In the genomic region with DNA sequence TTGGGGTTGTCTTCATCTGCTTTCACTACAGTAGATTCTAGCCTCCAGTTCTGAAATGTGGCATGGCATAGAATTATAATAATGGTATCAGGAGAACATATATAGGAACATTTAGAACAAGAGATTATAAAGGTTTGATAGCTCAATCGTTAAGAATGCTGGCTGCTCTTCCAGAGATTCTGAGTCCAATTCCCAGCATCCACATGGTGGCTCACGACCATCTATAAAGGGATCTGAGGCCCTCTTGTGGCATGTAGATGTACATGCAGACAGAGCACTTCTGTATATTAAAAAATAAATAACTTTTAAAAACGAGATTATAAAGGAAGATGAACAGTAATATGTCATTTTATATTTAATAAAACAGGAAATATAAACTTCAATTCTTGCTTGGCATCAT, we compare ENCODE assay signal across 13 mouse cellular contexts. TPM values are rescaled to one million over a fixed set of nuclear protein-coding genes. Genes with fewer than 3 reads are reported as not detected.
DNase-seq lines count a peak whose midpoint lies in the region; ATAC-seq and TF ChIP-seq lines count a peak whose summit lies in the region.
"Had no signal": no experiment of that assay in that cellular context is flagged by ENCODE, and none has a peak within 500 bp of the region (broad histone marks: within the 10 kb centered on the region; RNA-seq: fewer than 3 reads in every experiment).

No protein-coding gene starts in this region.

- H3K27ac ChIP-seq in heart, postnatal 0 days (ENCODE audit: low read depth): no peak overlapping the region
- no peak overlapping the region for H3K27ac ChIP-seq in midbrain, embryonic 11.5 days (ENCODE audit: low read depth, low read length)
- no peak overlapping the region for H3K27ac ChIP-seq in midbrain, embryonic 10.5 days (replicated peaks)
- H3K27ac ChIP-seq: kidney, embryonic 15.5 days; lung, embryonic 15.5 days; stomach, embryonic 15.5 days had no signal

- H3K4me1 ChIP-seq in heart, postnatal 0 days (ENCODE audit: control insufficient read depth, insufficient read depth): 0 out of 2 replicates have a peak, but pooled peaks cover 5% of the 10 kb centered on the region
- no peaks in the 10 kb centered on the region for H3K4me1 ChIP-seq in midbrain, embryonic 11.5 days (ENCODE audit: control insufficient read depth, insufficient read depth, low read length)
- peaks cover 7% of the 10 kb centered on the region; the same call in 1 of the 2 replicates for H3K4me1 ChIP-seq in midbrain, embryonic 10.5 days
- H3K4me1 ChIP-seq: lung, embryonic 15.5 days; stomach, embryonic 15.5 days had no signal

- TF ChIP-seq CTCF in heart, postnatal 0 days (IDR thresholded peaks at IDR 0.05; ENCODE audit: low read depth): peak; percentile 19; the same call in 1 of the 2 replicates

- 0 out of 2 replicates have a peak, but pooled peaks cover 2% of the 10 kb centered on the region for H3K9me3 ChIP-seq in heart, postnatal 0 days (replicated peaks; ENCODE audit: control insufficient read depth, low read length)
- H3K9me3 ChIP-seq in midbrain, embryonic 11.5 days (ENCODE audit: control insufficient read depth, low read length): no peaks in the 10 kb centered on the region
- H3K9me3 ChIP-seq in midbrain, embryonic 10.5 days (replicated peaks): no peaks in the 10 kb centered on the region
- H3K9me3 ChIP-seq: kidney, embryonic 15.5 days; lung, embryonic 15.5 days; stomach, embryonic 15.5 days had no signal

- no peaks in the 10 kb centered on the region for H3K27me3 ChIP-seq in heart, postnatal 0 days (ENCODE audit: control insufficient read depth, insufficient read depth, low read length)
- no peaks in the 10 kb centered on the region for H3K27me3 ChIP-seq in midbrain, embryonic 11.5 days (ENCODE audit: control insufficient read depth, insufficient read depth, low read length)
- no peaks in the 10 kb centered on the region for H3K27me3 ChIP-seq in midbrain, embryonic 10.5 days (ENCODE audit: low read depth, poor library complexity, severe bottlenecking)
- H3K27me3 ChIP-seq: kidney, embryonic 15.5 days; lung, embryonic 15.5 days; stomach, embryonic 15.5 days had no signal

- no peak for ATAC-seq in heart, postnatal 0 days (ENCODE audit: insufficient read depth, low read depth)
- no peak for ATAC-seq in midbrain, embryonic 11.5 days (ENCODE audit: low FRiP score)
- ATAC-seq in activated CD4-positive, CD25-positive, alpha-beta regulatory T cell, adult 4 months: peak; percentile 78
- peak; percentile 55; the same call in 1 of the 2 replicates for ATAC-seq in neutrophil, adult 5-6 weeks (ENCODE audit: extremely low read depth, insufficient number of reproducible peaks, low FRiP score, poor library complexity, severe bottlenecking)
- ATAC-seq in monocyte, adult 5-6 weeks (replicated peaks; ENCODE audit: insufficient number of reproducible peaks, low FRiP score, low TSS enrichment, poor library complexity, severe bottlenecking): no peak

- no peak overlapping the region for H3K4me3 ChIP-seq in heart, postnatal 0 days (ENCODE audit: low read depth, low read length)
- no peak overlapping the region for H3K4me3 ChIP-seq in midbrain, embryonic 11.5 days (ENCODE audit: low read depth, low read length)
- no peak overlapping the region for H3K4me3 ChIP-seq in midbrain, embryonic 10.5 days
- H3K4me3 ChIP-seq: kidney, embryonic 15.5 days; lung, embryonic 15.5 days; stomach, embryonic 15.5 days had no signal

- no peak overlapping the region for H3K9ac ChIP-seq in heart, postnatal 0 days (replicated peaks; ENCODE audit: low read depth, low read length)
- no peak overlapping the region for H3K9ac ChIP-seq in midbrain, embryonic 11.5 days (ENCODE audit: low read length)
- H3K9ac ChIP-seq: kidney, embryonic 15.5 days; lung, embryonic 15.5 days; stomach, embryonic 15.5 days had no signal

- no peak for TF ChIP-seq EP300 in heart, postnatal 0 days (IDR thresholded peaks at IDR 0.05; ENCODE audit: low read depth)

- H3K36me3 ChIP-seq in heart, postnatal 0 days (replicated peaks; ENCODE audit: control insufficient read depth, insufficient read depth, low read length): no peaks in the 10 kb centered on the region
- no peaks in the 10 kb centered on the region for H3K36me3 ChIP-seq in midbrain, embryonic 11.5 days (ENCODE audit: control insufficient read depth, insufficient read depth, low read length)
- peaks cover 7% of the 10 kb centered on the region; the same call in 1 of the 2 replicates for H3K36me3 ChIP-seq in midbrain, embryonic 10.5 days
- H3K36me3 ChIP-seq: kidney, embryonic 15.5 days; lung, embryonic 15.5 days; stomach, embryonic 15.5 days had no signal

- DNase-seq in heart, postnatal 0 days (ENCODE audit: low spot score): no peak
- no peak for DNase-seq in heart, adult 9 months (ENCODE audit: low spot score in 2 of 2)
- peak; percentile 66 for DNase-seq in midbrain, embryonic 11.5 days (ENCODE audit: low spot score, missing footprints)
- DNase-seq in midbrain, embryonic 10.5 days (ENCODE audit: low spot score): no peak
- DNase-seq in natural killer cell, adult 2 months (ENCODE audit: low spot score in 2 of 2): no peak
- DNase-seq: cerebellum, postnatal 14 days; gastrocnemius, postnatal 10 days had no signal

- WGBS in heart, postnatal 0 days: 41% methylated on average over 3 of the region's 3 CpGs
- WGBS in midbrain, embryonic 11.5 days: 46% methylated on average over 3 of the region's 3 CpGs
- 65% methylated on average over 3 of the region's 3 CpGs for WGBS in midbrain, embryonic 10.5 days

- no peak overlapping the region for H3K4me2 ChIP-seq in heart, postnatal 0 days (ENCODE audit: low read depth, low read length)
- H3K4me2 ChIP-seq in midbrain, embryonic 11.5 days: no peak overlapping the region
- H3K4me2 ChIP-seq: kidney, embryonic 15.5 days; lung, embryonic 15.5 days; stomach, embryonic 15.5 days had no signal

RNA-seq across cellular contexts. Expression of a gene that starts 19.2 kb away (rescaled TPM):
- 33.7 and 44.8 TPM in 2 replicates for total RNA-seq in heart, postnatal 0 days (2014; rRNA removed; ENCODE audit: low replicate concordance)
- 18.3 and 18.6 TPM in 2 replicates for polyA plus RNA-seq in heart, postnatal 0 days (2015; fragmentation: Nextera tagmentation; extraction: Ambion mirVana)
- polyA plus RNA-seq in midbrain, embryonic 11.5 days (2014; fragmentation: Nextera tagmentation; extraction: Ambion mirVana): 19.4 and 19.6 TPM in 2 replicates
- 20.0 and 20.7 TPM in 2 replicates for polyA plus RNA-seq in midbrain, embryonic 10.5 days (2016; fragmentation: Nextera tagmentation; extraction: Ambion mirVana)
- 10 to 100 TPM; 16.3 to 22.9 TPM for polyA plus RNA-seq in activated CD4-positive, CD25-positive, alpha-beta regulatory T cell, adult 4 months (2017; shearing (Covaris generic))
- 40.5 and 50.8 TPM in 2 replicates for total RNA-seq in neutrophil, adult 5-6 weeks (2017)
- 48.1 to 63.6 TPM (median 48.4 TPM) in 3 replicates for total RNA-seq in monocyte, adult 5-6 weeks (2017)

RNA-seq across cellular contexts. Expression of a gene that starts 19.4 kb away (rescaled TPM):
- total RNA-seq in heart, postnatal 0 days (2014; rRNA removed; ENCODE audit: low replicate concordance): 3.5 and 7.5 TPM in 2 replicates
- 3.1 and 3.4 TPM in 2 replicates for polyA plus RNA-seq in heart, postnatal 0 days (2015; fragmentation: Nextera tagmentation; extraction: Ambion mirVana)
- polyA plus RNA-seq in midbrain, embryonic 11.5 days (2014; fragmentation: Nextera tagmentation; extraction: Ambion mirVana): 24.8 and 28.4 TPM in 2 replicates
- polyA plus RNA-seq in midbrain, embryonic 10.5 days (2016; fragmentation: Nextera tagmentation; extraction: Ambion mirVana): 21.7 and 26.3 TPM in 2 replicates
- polyA plus RNA-seq in activated CD4-positive, CD25-positive, alpha-beta regulatory T cell, adult 4 months (2017; shearing (Covaris generic)): 1 to 10 TPM; 3.1 to 4.2 TPM
- total RNA-seq in neutrophil, adult 5-6 weeks (2017): 2.3 and 3.9 TPM in 2 replicates
- 1.2 to 3.6 TPM (median 2.6 TPM) in 3 replicates for total RNA-seq in monocyte, adult 5-6 weeks (2017)

Comparison
In these comparisons a context has a peak if more than half of its experiments do, and no peak if none do; other contexts are left out.
1. ATAC-seq: peak in activated CD4-positive, CD25-positive, alpha-beta regulatory T cell, adult 4 months (single experiment) and neutrophil, adult 5-6 weeks (single experiment); none in heart, postnatal 0 days (single experiment), midbrain, embryonic 11.5 days (single experiment) and monocyte, adult 5-6 weeks (single experiment).